Mouse (Mus musculus): ENCODE results near the gene Olfr297. TPM values are rescaled to one million over a fixed set of nuclear protein-coding genes. Genes with fewer than 3 reads are reported as not detected.

The Olfr297 gene
- total RNA-seq (2014; fragmentation: Nextera tagmentation), result not detected in 2 replicates
- not detected in 2 replicates for total RNA-seq (2017)

DNA sequence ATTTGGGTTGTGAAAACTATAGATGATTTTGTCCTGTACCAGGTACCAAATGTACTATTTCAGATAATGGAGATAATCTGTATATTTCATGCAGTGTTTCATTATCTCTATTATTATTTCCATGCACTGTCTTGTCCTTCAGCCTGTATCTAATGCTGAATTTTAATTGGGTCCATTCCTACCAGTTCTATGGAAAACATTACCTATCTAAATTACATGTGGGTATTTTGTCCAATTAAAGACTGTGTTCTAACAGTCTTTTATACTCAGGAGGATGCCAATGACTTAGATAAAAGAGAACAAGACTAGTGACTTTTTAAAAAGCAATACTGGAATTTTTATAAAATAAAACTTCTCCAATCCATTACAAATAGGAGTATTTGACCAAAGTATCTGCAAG is at the start of gene Olfr297:
TSS of gene Olfr297 (plus strand) at position 301 of the 400 bp plus-strand sequence.
- ATAC-seq (replicated peaks; ENCODE audit: poor library complexity, severe bottlenecking), result no peak

DNA sequence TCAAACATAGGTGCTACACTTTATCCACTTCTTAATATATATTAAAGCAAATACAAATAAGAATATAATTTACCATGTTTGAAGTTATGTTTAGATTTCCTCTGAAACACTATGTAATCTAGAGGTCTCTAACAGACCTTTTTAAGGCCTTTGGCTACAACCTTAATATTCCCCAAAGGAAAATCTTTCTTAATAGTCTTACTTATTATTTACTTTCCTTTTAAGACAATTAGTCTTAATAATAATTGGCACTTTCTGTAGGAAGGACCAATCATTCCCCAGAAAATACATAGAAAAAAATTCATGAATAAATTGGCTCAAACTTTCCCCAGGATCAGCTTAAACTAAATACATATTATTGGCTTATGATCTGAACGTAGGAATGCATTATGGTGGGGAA is 27.4 kb upstream of the Olfr297 start, which contains the start of gene Olfr298:
TSS of gene Olfr298 (minus strand) at position 101 of the 400 bp plus-strand sequence.
- ATAC-seq (replicated peaks; ENCODE audit: poor library complexity, severe bottlenecking), result no peak

Other genes with a start within 250 kb of the Olfr297 start
- not detected in 2 replicates for gene Olfr310, start 242.8 kb upstream of the Olfr297 start, total RNA-seq (2014; fragmentation: Nextera tagmentation)
- not detected in 2 replicates for gene Olfr310, start 242.8 kb upstream of the Olfr297 start, total RNA-seq (2017)
- gene Olfr309, start 206.3 kb upstream of the Olfr297 start, total RNA-seq (2014; fragmentation: Nextera tagmentation), result not detected in 2 replicates
- gene Olfr309, start 206.3 kb upstream of the Olfr297 start, total RNA-seq (2017), result not detected in 2 replicates
- gene Olfr308, start 194.3 kb upstream of the Olfr297 start, total RNA-seq (2014; fragmentation: Nextera tagmentation), result not detected in 2 replicates
- gene Olfr308, start 194.3 kb upstream of the Olfr297 start, total RNA-seq (2017), result not detected in 2 replicates
- not detected in 2 replicates for gene Olfr307, start 182.4 kb upstream of the Olfr297 start, total RNA-seq (2014; fragmentation: Nextera tagmentation)
- gene Olfr307, start 182.4 kb upstream of the Olfr297 start, total RNA-seq (2017), result not detected in 2 replicates
- not detected in 2 replicates for gene Olfr305, start 153.0 kb upstream of the Olfr297 start, total RNA-seq (2014; fragmentation: Nextera tagmentation)
- gene Olfr305, start 153.0 kb upstream of the Olfr297 start, total RNA-seq (2017), result not detected in 2 replicates
- not detected in 2 replicates for gene Olfr304, start 133.3 kb upstream of the Olfr297 start, total RNA-seq (2014; fragmentation: Nextera tagmentation)
- gene Olfr304, start 133.3 kb upstream of the Olfr297 start, total RNA-seq (2017), result not detected in 2 replicates
- gene Olfr303, start 122.2 kb upstream of the Olfr297 start, total RNA-seq (2014; fragmentation: Nextera tagmentation), result not detected in 2 replicates
- gene Olfr303, start 122.2 kb upstream of the Olfr297 start, total RNA-seq (2017), result not detected in 2 replicates
- gene Olfr301, start 116.1 kb upstream of the Olfr297 start, total RNA-seq (2014; fragmentation: Nextera tagmentation), result not detected in 2 replicates
- not detected in 2 replicates for gene Olfr301, start 116.1 kb upstream of the Olfr297 start, total RNA-seq (2017)
- gene Olfr299, start 60.0 kb upstream of the Olfr297 start, total RNA-seq (2014; fragmentation: Nextera tagmentation), result not detected in 2 replicates
- gene Olfr299, start 60.0 kb upstream of the Olfr297 start, total RNA-seq (2017), result not detected in 2 replicates
- not detected in 2 replicates for gene Olfr298, start 27.5 kb upstream of the Olfr297 start, total RNA-seq (2014; fragmentation: Nextera tagmentation)
- gene Olfr298, start 27.5 kb upstream of the Olfr297 start, total RNA-seq (2017), result not detected in 2 replicates
- not detected in 2 replicates for gene Olfr295, start 63.9 kb downstream of the Olfr297 start, total RNA-seq (2014; fragmentation: Nextera tagmentation)
- not detected in 2 replicates for gene Olfr295, start 63.9 kb downstream of the Olfr297 start, total RNA-seq (2017)
- gene Olfr294, start 96.7 kb downstream of the Olfr297 start, total RNA-seq (2014; fragmentation: Nextera tagmentation), result not detected in 2 replicates
- gene Olfr294, start 96.7 kb downstream of the Olfr297 start, total RNA-seq (2017), result not detected in 2 replicates
- gene Olfr293, start 129.1 kb downstream of the Olfr297 start, total RNA-seq (2014; fragmentation: Nextera tagmentation), result not detected in 2 replicates
- gene Olfr293, start 129.1 kb downstream of the Olfr297 start, total RNA-seq (2017), result not detected in 2 replicates
- not detected in 2 replicates for gene Olfr292, start 168.4 kb downstream of the Olfr297 start, total RNA-seq (2014; fragmentation: Nextera tagmentation)
- gene Olfr292, start 168.4 kb downstream of the Olfr297 start, total RNA-seq (2017), result not detected in 2 replicates

All from granulocyte monocyte progenitor cell, adult 5-6 weeks (primary cell).